Mouse (Mus musculus) megakaryocyte, embryonic 14.5 days (primary cell): ENCODE measurements around the gene Dgki.

Source experiments
- FLI1 ChIP-seq: IDR thresholded peaks from 2 replicates; pipeline ENCODE4 v1.6.1; 2012; ENCODE audit warnings: low read length, inconsistent platforms, mixed read lengths
- GATA1 ChIP-seq: IDR thresholded peaks from 3 replicates; pipeline ENCODE4 v1.6.1; 2012; ENCODE audit warnings: mixed read lengths, low read length, inconsistent platforms, borderline replicate concordance

DNA sequence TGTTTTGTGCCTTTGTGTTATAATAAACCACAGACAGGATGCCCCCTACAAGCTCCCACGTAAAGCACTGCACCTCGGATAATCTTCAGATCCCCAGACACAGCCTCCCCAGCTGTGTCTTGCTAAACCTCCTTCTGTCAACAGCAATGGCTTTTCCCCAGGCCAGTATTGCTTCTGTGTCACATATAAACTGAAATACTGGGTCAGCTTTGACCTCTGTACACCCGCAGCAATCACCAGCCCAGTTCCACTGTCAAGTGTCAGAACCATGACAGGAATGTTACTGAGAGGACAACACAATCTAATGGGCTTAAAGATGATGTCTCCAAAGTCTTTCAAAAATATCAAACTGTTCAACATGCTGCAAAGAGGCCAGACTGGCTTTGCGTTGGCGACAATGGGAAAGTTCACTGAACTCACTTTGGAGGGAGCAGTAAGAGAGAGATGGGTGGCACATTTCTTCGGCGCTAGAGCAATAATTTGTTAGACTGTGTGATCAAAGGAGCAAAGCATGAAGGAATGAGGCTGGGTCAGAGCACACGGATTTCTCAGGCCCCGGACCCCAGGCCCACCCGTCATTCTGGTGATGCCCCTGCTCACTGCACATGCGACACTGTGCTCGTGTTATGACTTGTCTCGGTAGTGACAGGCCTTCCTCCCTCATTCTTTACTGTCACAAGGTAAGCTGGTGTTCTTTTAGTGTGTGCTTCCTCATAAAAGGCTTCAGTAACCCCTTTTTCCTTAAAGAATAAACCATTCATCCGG, 230.0 kb downstream of the Dgki start:
- TF ChIP-seq FLI1 (no peak), GATA1 (no peak)
